Comparison of ENCODE assay signal across 8 mouse cellular contexts in the genomic region with DNA sequence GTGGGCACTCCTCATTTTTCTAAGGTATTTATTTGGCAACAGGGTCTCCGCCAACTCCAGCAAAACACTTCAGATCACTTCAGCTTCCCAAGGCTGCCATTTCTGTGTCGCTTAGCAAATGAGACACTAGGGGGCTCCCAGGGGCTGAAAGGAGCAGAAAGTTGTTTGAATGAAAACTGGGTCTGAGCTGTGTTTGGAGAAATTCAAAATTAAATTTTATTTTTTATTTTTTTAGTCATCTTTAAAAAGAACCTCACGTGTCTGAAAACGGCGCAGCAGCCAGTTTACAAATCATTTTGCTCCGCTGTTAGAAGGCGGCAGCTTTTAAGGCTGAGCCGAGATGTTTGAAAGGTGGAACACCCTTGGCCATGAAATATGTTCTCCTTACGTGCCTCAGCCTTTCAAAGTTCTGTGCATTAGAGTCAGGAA. TPM values are rescaled to one million over a fixed set of nuclear protein-coding genes. Genes with fewer than 3 reads are reported as not detected.
DNase-seq lines count a peak whose midpoint lies in the region; ATAC-seq and TF ChIP-seq lines count a peak whose summit lies in the region.

No protein-coding gene starts in this region.

- no peak overlapping the region for H3K9ac ChIP-seq in embryonic facial prominence, embryonic 13.5 days
- H3K9ac ChIP-seq in heart, embryonic 15.5 days: peak overlapping the region; percentile 62
- peak overlapping the region; percentile 64 for H3K9ac ChIP-seq in lung, embryonic 16.5 days (ENCODE audit: low read length)

- no peaks in the 10 kb centered on the region for H3K27me3 ChIP-seq in C2C12 (ENCODE audit: control insufficient read depth, insufficient read depth, insufficient read length)
- H3K27me3 ChIP-seq in Patski: no peaks in the 10 kb centered on the region
- H3K27me3 ChIP-seq in embryonic facial prominence, embryonic 13.5 days: no peaks in the 10 kb centered on the region
- H3K27me3 ChIP-seq in heart, embryonic 15.5 days: no peaks in the 10 kb centered on the region
- H3K27me3 ChIP-seq in lung, embryonic 16.5 days (ENCODE audit: control insufficient read depth, insufficient read depth, low read depth, low read length): no peaks in the 10 kb centered on the region

- H3ac ChIP-seq in C2C12 (ENCODE audit: control insufficient read depth, insufficient read length, low read depth): no peak overlapping the region

- H3K9me3 ChIP-seq in embryonic facial prominence, embryonic 13.5 days: no peaks in the 10 kb centered on the region
- no peaks in the 10 kb centered on the region for H3K9me3 ChIP-seq in heart, embryonic 15.5 days (replicated peaks)
- H3K9me3 ChIP-seq in lung, embryonic 16.5 days (ENCODE audit: control insufficient read depth, low read length): no peaks in the 10 kb centered on the region

- H3K4me1 ChIP-seq in embryonic facial prominence, embryonic 13.5 days: peaks cover 18% of the 10 kb centered on the region
- peaks cover 27% of the 10 kb centered on the region for H3K4me1 ChIP-seq in heart, embryonic 15.5 days (replicated peaks)
- H3K4me1 ChIP-seq in lung, embryonic 16.5 days (replicated peaks; ENCODE audit: control insufficient read depth, insufficient read depth, low read length): peaks cover 14% of the 10 kb centered on the region

- POLR2A ChIA-PET in Patski (lab: Charles Lee): interaction anchor here (0.6 to 1.4 kb wide), 5 partner anchors 13 to 177 kb away, joined by 3 to 10 read pairs (median 5); no protein-coding TSS in a partner anchor

- ATAC-seq in Patski: no peak
- no peak for ATAC-seq in embryonic facial prominence, embryonic 13.5 days (ENCODE audit: insufficient number of reproducible peaks, insufficient read depth, low FRiP score, low TSS enrichment, low read depth)
- no peak for ATAC-seq in heart, embryonic 15.5 days (replicated peaks; ENCODE audit: insufficient number of reproducible peaks, insufficient read depth, low FRiP score, low read depth)
- ATAC-seq in lung, embryonic 16.5 days (ENCODE audit: low read depth): peak; percentile 23; the same call in 1 of the 2 replicates
- no peak for ATAC-seq in erythroid progenitor cell, adult 5-6 weeks (replicated peaks; ENCODE audit: low FRiP score, poor library complexity, severe bottlenecking)

- WGBS in embryonic facial prominence, embryonic 13.5 days: 23% methylated on average over 9 of the region's 9 CpGs
- 8% methylated on average over 9 of the region's 9 CpGs for WGBS in heart, embryonic 15.5 days
- 2% methylated on average over 9 of the region's 9 CpGs for WGBS in lung, embryonic 16.5 days

- H3K36me3 ChIP-seq in C2C12 (ENCODE audit: control insufficient read depth, insufficient read depth): no peaks in the 10 kb centered on the region
- no peaks in the 10 kb centered on the region for H3K36me3 ChIP-seq in embryonic facial prominence, embryonic 13.5 days
- H3K36me3 ChIP-seq in heart, embryonic 15.5 days: no peaks in the 10 kb centered on the region
- no peaks in the 10 kb centered on the region for H3K36me3 ChIP-seq in lung, embryonic 16.5 days (ENCODE audit: control insufficient read depth, insufficient read depth, low read length)

- DNase-seq in Patski (ENCODE audit: low read depth, low spot score): no peak
- peak; percentile 55 for DNase-seq in layer of hippocampus, adult 9-10 months (ENCODE audit: low spot score)
- peak; percentile 56 for DNase-seq in ovary, postnatal 36 days (ENCODE audit: low spot score)

- H3K4me3 ChIP-seq in C2C12 (ENCODE audit: insufficient read depth, poor library complexity, severe bottlenecking): no peak overlapping the region
- peak overlapping the region; percentile 14; the same call in 1 of the 2 replicates for H3K4me3 ChIP-seq in embryonic facial prominence, embryonic 13.5 days
- peak overlapping the region; percentile 59 for H3K4me3 ChIP-seq in heart, embryonic 15.5 days
- peak overlapping the region; percentile 48 for H3K4me3 ChIP-seq in lung, embryonic 16.5 days (ENCODE audit: low read length)

- H3K27ac ChIP-seq in embryonic facial prominence, embryonic 13.5 days: no peak overlapping the region
- peak overlapping the region; percentile 92 for H3K27ac ChIP-seq in heart, embryonic 15.5 days
- H3K27ac ChIP-seq in lung, embryonic 16.5 days (ENCODE audit: low read length): peak overlapping the region; percentile 72

- CTCF ChIA-PET in Patski (lab: Charles Lee): interaction anchor here (0.6 to 10.6 kb wide), 34 partner anchors 10 to 1591 kb away, joined by 3 to 210 read pairs (median 4); a partner anchor contains a TSS

- no peaks in the 10 kb centered on the region for H3K79me2 ChIP-seq in C2C12 (ENCODE audit: control insufficient read depth, insufficient read depth)

- no peaks in the 10 kb centered on the region for H3K79me3 ChIP-seq in C2C12 (ENCODE audit: low read depth)

- TF ChIP-seq CTCF in C2C12 (IDR thresholded peaks at IDR 0.05; ENCODE audit: control insufficient read depth, insufficient read depth, insufficient read length) (peak; percentile 43), Patski (IDR thresholded peaks at IDR 0.05) (peak; percentile 98)

- in situ Hi-C loops in Patski (cut with MboI; ENCODE audit: low pct_unique_long_range_greater_than_20kb): loop anchor here (5.0 kb wide), 1 partner anchor 178 kb away; no protein-coding TSS in a partner anchor

- peak overlapping the region; percentile 43 for H3K4me2 ChIP-seq in embryonic facial prominence, embryonic 13.5 days
- peak overlapping the region; percentile 75 for H3K4me2 ChIP-seq in heart, embryonic 15.5 days
- H3K4me2 ChIP-seq in lung, embryonic 16.5 days (ENCODE audit: low read depth, low read length): peak overlapping the region; percentile 65

TF ChIP-seq in C2C12, 6 proteins besides CTCF, POLR2A, EP300 and RAD21:
- no peak for TF ChIP-seq MAX (IDR thresholded peaks at IDR 0.05)
- TF ChIP-seq MYOD1 (IDR thresholded peaks at IDR 0.05; ENCODE audit: control insufficient read depth, insufficient read length, low read depth): no peak
- TF ChIP-seq MYOG (IDR thresholded peaks at IDR 0.05; ENCODE audit: control insufficient read depth, extremely low read depth, insufficient read length): no peak
- TF ChIP-seq FOSL1 (IDR thresholded peaks at IDR 0.05; ENCODE audit: insufficient read depth, low read length, poor library complexity, severe bottlenecking): no peak
- TF ChIP-seq USF1 (IDR thresholded peaks at IDR 0.05; ENCODE audit: low read depth): no peak
- TF ChIP-seq CEBPB (IDR thresholded peaks at IDR 0.05; ENCODE audit: low read depth): no peak
TF ChIP-seq in C2C12: peak in this region for 0.

RNA-seq across cellular contexts. Expression of a gene that starts 0.4 kb away (rescaled TPM):
- 2.5 TPM for polyA plus RNA-seq in C2C12 (2012; fragmentation: generic; extraction: Trizol)
- 16.7 TPM for polyA plus RNA-seq in Patski (2021)
- 9.0 and 10.3 TPM in 2 replicates for polyA plus RNA-seq in embryonic facial prominence, embryonic 13.5 days (2015; fragmentation: Nextera tagmentation; extraction: Ambion mirVana)
- 53.3 and 64.5 TPM in 2 replicates for polyA plus RNA-seq in heart, embryonic 15.5 days (2015; fragmentation: Nextera tagmentation; extraction: Ambion mirVana)
- polyA plus RNA-seq in lung, embryonic 16.5 days (2015; fragmentation: Nextera tagmentation; extraction: Ambion mirVana): 31.0 and 32.9 TPM in 2 replicates
- total RNA-seq in erythroid progenitor cell, adult 5-6 weeks (2015; ENCODE audit: low replicate concordance): not detected in 2 replicates
- total RNA-seq in erythroid progenitor cell, adult 5-6 weeks (2017; ENCODE audit: low replicate concordance): not detected in 2 replicates

RNA-seq across cellular contexts. Expression of a gene that starts 32.2 kb away (rescaled TPM):
- 1.5 TPM for polyA plus RNA-seq in C2C12 (2012; fragmentation: generic; extraction: Trizol)
- 5.1 TPM for polyA plus RNA-seq in Patski (2021)
- 3.5 and 4.0 TPM in 2 replicates for polyA plus RNA-seq in embryonic facial prominence, embryonic 13.5 days (2015; fragmentation: Nextera tagmentation; extraction: Ambion mirVana)
- 8.3 and 8.9 TPM in 2 replicates for polyA plus RNA-seq in heart, embryonic 15.5 days (2015; fragmentation: Nextera tagmentation; extraction: Ambion mirVana)
- polyA plus RNA-seq in lung, embryonic 16.5 days (2015; fragmentation: Nextera tagmentation; extraction: Ambion mirVana): 4.9 and 5.2 TPM in 2 replicates
- total RNA-seq in erythroid progenitor cell, adult 5-6 weeks (2015; ENCODE audit: low replicate concordance): 1.1 TPM in 1 of 2 replicates, not detected in the other
- not detected in 2 replicates for total RNA-seq in erythroid progenitor cell, adult 5-6 weeks (2017; ENCODE audit: low replicate concordance)
